Mouse (Mus musculus) CH12.LX (cell line): ENCODE data around the gene Polr1b.

Experiments used
- CTCF ChIP-seq, 2 experiments: IDR thresholded peaks in 1 of 2; conservative IDR thresholded peaks in 1 of 2; 2 replicates each; pipeline ENCODE4 v1.5.1; 2011 to 2012; ENCODE audit warnings: low read depth in 2 of 2, low read length in 2 of 2, improper control_type of control experiment in 1 of 2, inconsistent platforms in 1 of 2, mild to moderate bottlenecking in 1 of 2, moderate library complexity in 1 of 2
- HCFC1 ChIP-seq: IDR thresholded peaks from 2 replicates; pipeline ENCODE4 v1.6.1; 2012; ENCODE audit warnings: low read depth, mild to moderate bottlenecking, inconsistent platforms, low read length, improper control_type of control experiment
- KAT2A ChIP-seq: IDR thresholded peaks from 2 replicates; pipeline ENCODE4 v1.6.1; 2012; ENCODE audit warnings: low read length, improper control_type of control experiment, inconsistent platforms; ENCODE audit not compliant: insufficient replicate concordance
- POLR2AphosphoS2 ChIP-seq: IDR thresholded peaks from 2 replicates; pipeline ENCODE4 v1.6.1; 2011; ENCODE audit warnings: low read depth, low read length, improper control_type of control experiment
- RCOR1 ChIP-seq: conservative IDR thresholded peaks from 2 replicates; pipeline ENCODE4 v1.6.1; 2012; ENCODE audit warnings: low read depth, mild to moderate bottlenecking, inconsistent platforms, low read length, improper control_type of control experiment

DNA sequence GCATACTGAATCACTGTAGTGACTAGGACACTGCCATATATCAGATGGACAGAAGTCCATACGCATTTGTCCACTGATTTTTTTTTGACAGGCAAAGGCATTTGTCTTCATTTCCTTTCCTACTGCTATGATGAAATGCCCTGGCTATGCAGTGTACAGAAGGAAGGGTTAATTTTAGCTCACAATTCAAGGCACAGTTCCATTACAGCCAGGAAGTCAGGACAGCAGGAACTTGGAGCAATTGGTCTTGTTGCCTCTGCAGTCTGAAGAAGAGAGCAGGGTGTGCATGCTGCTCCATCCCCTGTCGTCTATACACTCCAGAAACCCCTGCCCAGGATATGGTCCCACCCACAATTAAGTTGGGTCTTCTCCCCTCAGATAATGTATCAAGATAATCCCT lies 21.6 kb upstream of the Polr1b start:
- no peak for TF ChIP-seq RCOR1
- no peak for TF ChIP-seq KAT2A
- no peak for TF ChIP-seq HCFC1
- TF ChIP-seq CTCF (conservative IDR thresholded peaks at IDR 0.05 in 1 of 2, IDR thresholded peaks at IDR 0.05 in 1 of 2; ENCODE audit: low read depth in 2 of 2, low read length in 2 of 2) = no peak
- no peak for TF ChIP-seq POLR2AphosphoS2
